Mouse (Mus musculus) cerebellum, adult 2 months (tissue): ENCODE results near the gene Pdcd2l. TPM values are rescaled to one million over a fixed set of nuclear protein-coding genes. Genes with fewer than 3 reads are reported as not detected.

Source experiments
- DNase-seq, 2 experiments: peaks; one replicate each; pipeline ENCODE4 v3.0.0; 2021
- H3K27ac ChIP-seq: fragments of 200-500 bp; 2 replicates; pipeline ENCODE4 v1.5.1; 2012; ENCODE audit warnings: low read length, control low read depth, inconsistent platforms; ENCODE audit not compliant: insufficient read depth
- H3K27me3 ChIP-seq: fragments of 200-500 bp; 2 replicates; pipeline ENCODE4 v1.6.1; 2012; ENCODE audit warnings: inconsistent platforms, mild to moderate bottlenecking, low read length, moderate library complexity; ENCODE audit not compliant: control insufficient read depth, insufficient read depth
- H3K4me1 ChIP-seq: fragments of 200-500 bp; 2 replicates; pipeline ENCODE4 v1.6.1; 2011; ENCODE audit warnings: low read length; ENCODE audit not compliant: control insufficient read depth, insufficient read depth
- H3K4me3 ChIP-seq: fragments of 200-500 bp; replicated peaks from 2 replicates; pipeline ENCODE3; 2011; ENCODE audit warnings: mild to moderate bottlenecking, low read depth, low read length, control low read depth; ENCODE audit not compliant: insufficient read depth
- CTCF ChIP-seq: fragments of 200-500 bp; IDR thresholded peaks from 2 replicates; pipeline ENCODE4 v1.5.1; 2011; ENCODE audit warnings: low read depth, mild to moderate bottlenecking, control low read depth, low read length, moderate library complexity, borderline replicate concordance; ENCODE audit not compliant: insufficient read depth
- POLR2A ChIP-seq: fragments of 200-500 bp; IDR thresholded peaks from 2 replicates; pipeline ENCODE4 v1.6.1; 2011; ENCODE audit warnings: low read length, control low read depth, borderline replicate concordance; ENCODE audit not compliant: insufficient read depth
- WGBS: fragments of 180-500 bp; shearing (Covaris S2); methylation state at CpG from one replicate; pipeline ENCODE4 v1.1.7; 2018; 5-methylcytosine and 5-hydroxymethylcytosine counted together
- polyA plus RNA-seq: library from polyadenylated mRNA; depleted of rRNA; stranded (reverse); fragments of >200 nt; gene quantifications from 2 replicates; pipeline ENCODE4 v1.2.3, GENCODE M21; 2012; rRNA removed

Gene Pdcd2l
- polyA plus RNA-seq, 1 experiment, result 40.0 TPM

DNA sequence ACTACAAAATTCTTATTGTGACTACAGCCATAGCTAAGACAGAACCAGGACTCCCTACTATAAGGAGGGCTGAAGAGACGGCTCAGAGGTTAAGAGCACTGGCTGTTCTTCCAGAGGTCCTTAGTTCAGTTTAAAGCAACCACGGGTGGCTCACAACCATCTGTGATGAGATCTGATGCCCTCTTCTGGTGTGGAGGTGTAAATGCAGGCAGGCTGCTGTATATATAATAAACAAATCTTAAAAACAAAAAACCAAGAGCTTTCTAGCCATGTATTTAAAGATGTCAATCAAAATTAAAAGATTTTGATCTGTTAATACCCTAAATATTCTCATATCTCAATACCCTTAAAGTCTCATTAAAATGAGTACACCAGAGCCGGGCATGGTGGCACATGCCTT lies 37.3 kb downstream of the Pdcd2l start:
- no peaks in the 10 kb centered on the region for H3K4me1 ChIP-seq
- 0 out of 2 replicates have a peak, but pooled peaks have one; percentile 8 for TF ChIP-seq CTCF
- TF ChIP-seq POLR2A, result no peak
- DNase-seq, result no peak
- H3K27me3 ChIP-seq, result no peaks in the 10 kb centered on the region
- H3K27ac ChIP-seq, result no peak overlapping the region
- WGBS, result 90% methylated on average over 3 of the region's 3 CpGs
- no peak overlapping the region for H3K4me3 ChIP-seq

DNA sequence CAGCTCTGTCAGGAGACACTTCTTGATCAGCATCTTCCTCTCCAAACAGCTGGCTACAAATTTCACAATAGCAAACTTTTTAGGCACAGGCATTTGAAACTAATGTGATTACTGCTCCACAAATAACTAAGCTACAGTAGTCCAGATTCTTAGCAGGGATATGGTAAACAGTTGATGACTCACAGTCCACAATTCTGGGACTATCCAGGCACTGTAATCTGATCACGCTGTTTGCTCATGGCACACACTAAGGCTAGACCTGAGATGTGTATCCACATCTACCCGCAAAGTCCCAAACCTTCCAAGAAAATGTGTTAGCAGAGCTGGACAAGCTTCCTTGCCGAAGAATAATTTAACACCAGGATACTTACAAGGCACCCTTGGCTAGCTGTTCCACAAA lies 38.5 kb downstream of the Pdcd2l start:
- WGBS, result 98% methylated on average over 3 of the region's 3 CpGs

DNA sequence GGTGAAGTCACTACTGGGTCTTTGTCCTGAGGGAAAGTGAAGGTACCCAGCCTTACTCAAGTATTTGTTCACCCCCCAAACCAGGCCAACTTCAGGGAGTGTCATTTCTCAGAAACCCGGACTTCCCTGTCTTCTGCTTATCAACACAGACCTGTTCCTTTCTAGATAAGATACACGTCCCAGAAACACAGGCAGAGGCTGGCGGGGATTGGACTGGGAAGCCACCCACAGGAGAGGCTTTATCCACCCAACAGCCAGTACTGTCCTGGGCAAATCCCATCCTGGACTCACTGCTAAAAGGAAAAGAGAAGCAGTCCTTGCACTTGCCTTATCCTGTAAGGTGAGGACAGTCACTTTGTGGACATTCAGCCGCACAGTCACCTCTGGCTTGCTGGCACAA lies 49.3 kb downstream of the Pdcd2l start:
- no peak overlapping the region for H3K4me3 ChIP-seq
- no peaks in the 10 kb centered on the region for H3K4me1 ChIP-seq
- no peak for TF ChIP-seq POLR2A
- TF ChIP-seq CTCF, result no peak
- DNase-seq, result no peak
- H3K27me3 ChIP-seq, result no peaks in the 10 kb centered on the region
- H3K27ac ChIP-seq, result no peak overlapping the region
- WGBS, result 96% methylated on average over 4 of the region's 4 CpGs

More for the DNA sequence above, 38.5 kb downstream of the Pdcd2l start:
- Histone ChIP-seq H3K27ac (no peak overlapping the region), H3K4me3 (no peak overlapping the region), H3K4me1 (no peaks in the 10 kb centered on the region), H3K27me3 (no peaks in the 10 kb centered on the region)
- DNase-seq, result no peak
- TF ChIP-seq POLR2A (no peak), CTCF (no peak)

DNA sequence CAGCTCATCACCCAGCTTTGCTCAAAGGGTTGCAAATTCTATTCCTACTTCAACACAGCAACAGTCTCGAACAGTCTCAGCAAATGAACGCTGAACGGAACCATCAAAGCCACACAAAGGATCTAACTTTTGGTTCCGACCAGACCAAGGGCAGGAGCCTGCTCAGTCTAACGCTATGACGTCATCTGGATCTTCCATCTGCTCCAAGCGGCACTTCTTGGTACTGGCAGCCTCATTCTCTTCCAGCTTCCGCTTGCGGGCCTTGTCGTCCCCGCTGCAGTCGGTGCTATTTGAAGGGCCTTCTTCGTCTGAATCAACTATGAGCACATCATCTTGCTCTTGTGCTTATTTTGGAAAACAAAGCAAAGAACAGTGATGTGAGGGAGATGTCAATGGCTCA lies 55.3 kb downstream of the Pdcd2l start:
- TF ChIP-seq POLR2A (no peak), CTCF (no peak)
- H3K4me1 ChIP-seq, result no peaks in the 10 kb centered on the region
- DNase-seq, result no peak
- H3K4me3 ChIP-seq, result no peak overlapping the region
- no peaks in the 10 kb centered on the region for H3K27me3 ChIP-seq
- 89% methylated on average over 13 of the region's 13 CpGs for WGBS
- H3K27ac ChIP-seq, result no peak overlapping the region

DNA sequence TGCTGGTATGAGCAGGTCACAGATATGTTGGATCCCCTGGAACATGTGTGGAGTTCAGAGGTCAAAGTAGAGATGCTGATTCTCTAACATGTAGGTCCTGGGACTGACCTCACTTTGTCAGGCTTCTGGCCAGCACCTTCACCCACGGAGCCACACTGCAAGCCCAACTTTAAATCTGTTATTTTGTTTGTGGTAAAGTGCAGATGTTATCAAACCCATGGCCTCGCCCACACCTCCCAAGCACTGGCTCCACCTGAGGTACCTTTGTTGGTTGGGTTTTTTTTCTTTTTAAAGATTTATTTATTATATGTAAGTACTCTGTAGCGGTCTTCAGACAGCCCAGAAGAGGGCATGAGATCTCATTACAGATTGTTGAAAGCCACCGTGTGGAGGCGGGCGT lies 57.0 kb downstream of the Pdcd2l start:
- Histone ChIP-seq H3K4me1 (no peaks in the 10 kb centered on the region), H3K27ac (no peak overlapping the region), H3K4me3 (no peak overlapping the region), H3K27me3 (no peaks in the 10 kb centered on the region)
- 91% methylated on average over 6 of the region's 6 CpGs for WGBS
- no peak for TF ChIP-seq POLR2A
- no peak for TF ChIP-seq CTCF
- no peak for DNase-seq

Other genes with a start within 250 kb of the Pdcd2l start
- gene Scgb2b27, start 182.7 kb downstream of the Pdcd2l start, polyA plus RNA-seq, result not detected in 2 replicates
- gene Scgb1b27, start 175.2 kb downstream of the Pdcd2l start, polyA plus RNA-seq, result not detected in 2 replicates
- not detected in 2 replicates for gene Scgb1b30, start 101.2 kb downstream of the Pdcd2l start, polyA plus RNA-seq
- 6.0 and 6.1 TPM in 2 replicates for gene Wtip, start 63.4 kb downstream of the Pdcd2l start, polyA plus RNA-seq
- 106 and 110 TPM in 2 replicates for gene Uba2, start 27.1 kb downstream of the Pdcd2l start, polyA plus RNA-seq
- 611 and 659 TPM in 2 replicates for gene Gpi1, start 33.7 kb upstream of the Pdcd2l start, polyA plus RNA-seq
- not detected in 2 replicates for gene Gm6096, start 54.4 kb upstream of the Pdcd2l start, polyA plus RNA-seq
- gene 4931406P16Rik, start 116.9 kb upstream of the Pdcd2l start, polyA plus RNA-seq, result 32.8 and 35.9 TPM in 2 replicates
- gene Lsm14a, start 196.7 kb upstream of the Pdcd2l start, polyA plus RNA-seq, result 66.5 and 76.7 TPM in 2 replicates